Mouse (Mus musculus): ENCODE data around the gene Pxmp4. TPM values are rescaled to one million over a fixed set of nuclear protein-coding genes. Genes with fewer than 3 reads are reported as not detected.

Pxmp4 gene
- 10 to 100 TPM; 23.9 to 26.0 TPM for total RNA-seq (2021)

DNA sequence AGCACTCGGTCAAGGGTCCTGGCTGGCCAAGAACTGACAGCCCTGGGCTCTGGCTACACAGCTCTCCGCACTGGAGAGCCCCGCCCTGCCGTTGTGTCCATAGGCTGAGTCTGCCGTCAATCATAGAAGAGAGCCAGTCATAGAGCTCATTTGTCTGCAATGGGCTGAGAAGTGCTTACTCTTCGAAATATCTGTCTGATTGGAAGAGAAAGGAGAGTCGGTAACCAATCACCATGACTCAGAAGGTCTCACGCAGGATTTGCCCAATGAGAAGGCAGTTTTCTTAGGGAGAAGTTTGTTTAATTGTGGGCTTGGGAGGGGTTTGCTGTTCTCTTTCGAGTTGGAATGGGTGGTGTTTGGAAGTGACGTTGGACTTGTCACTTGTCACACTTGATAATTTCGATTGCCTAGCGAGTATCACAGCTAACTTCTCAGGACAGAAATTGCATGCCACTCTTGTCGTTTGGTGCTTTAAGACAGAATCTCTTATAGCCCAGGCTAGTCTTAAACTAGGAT, at the start of gene Pxmp4:
TSS of gene Pxmp4 (minus strand) at position 71 of the 516 bp plus-strand sequence.
- intact Hi-C loops (cut with DNase I): no loop called here
- peak; percentile 99 for DNase-seq (ENCODE audit: low spot score)

GRCm38 (mm10) chr2:154651363-154651762, 47.9 kb upstream of the Pxmp4 start, which contains the start of gene Chmp4b:
Chmp4b (plus strand) TSS chr2:154651705.
- intact Hi-C loops (cut with DNase I): no loop called here
- no peak for DNase-seq (ENCODE audit: low spot score)

GRCm38 (mm10) chr2:154650404-154650803, 46.9 kb upstream of the Pxmp4 start:
- intact Hi-C loops (cut with DNase I): no loop called here

DNA sequence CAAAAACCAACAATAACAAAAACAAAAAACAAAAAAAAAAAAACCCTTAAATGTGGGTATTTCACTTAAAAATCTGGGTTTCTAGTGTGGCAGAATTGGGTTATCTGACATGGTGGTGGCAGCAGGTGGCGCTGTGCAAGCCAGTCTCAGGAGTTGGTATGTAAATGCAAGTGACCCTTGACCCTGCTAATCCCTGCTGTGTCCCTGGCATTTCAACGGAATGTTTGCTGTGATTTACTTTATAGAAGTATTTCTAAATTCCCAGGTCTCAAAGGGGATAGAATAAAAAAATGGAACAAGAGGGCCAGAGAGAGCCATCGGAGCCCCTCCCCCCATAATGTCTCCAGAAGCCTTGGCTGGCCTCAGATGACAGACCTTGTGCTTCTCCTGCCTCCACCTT, 44.6 kb upstream of the Pxmp4 start:
- intact Hi-C loops (cut with DNase I): no loop called here
- no peak for DNase-seq (ENCODE audit: low spot score)

More at GRCm38 (mm10) chr2:154650404-154650803, 46.9 kb upstream of the Pxmp4 start:
- DNase-seq (ENCODE audit: low spot score): no peak

- DNase-seq (ENCODE audit: low spot score): no peak
- intact Hi-C loops (cut with DNase I): loop anchor here (2.0 kb wide), 1 partner anchor 296 kb away; no protein-coding TSS in a partner anchor
Measured at GRCm38 (mm10) chr2:154646634-154647033, 43.1 kb upstream of the Pxmp4 start.

- intact Hi-C loops (cut with DNase I): no loop called here
- no peak for DNase-seq (ENCODE audit: low spot score)
Measured at GRCm38 (mm10) chr2:154642712-154643385, 39.3 kb upstream of the Pxmp4 start.

DNA sequence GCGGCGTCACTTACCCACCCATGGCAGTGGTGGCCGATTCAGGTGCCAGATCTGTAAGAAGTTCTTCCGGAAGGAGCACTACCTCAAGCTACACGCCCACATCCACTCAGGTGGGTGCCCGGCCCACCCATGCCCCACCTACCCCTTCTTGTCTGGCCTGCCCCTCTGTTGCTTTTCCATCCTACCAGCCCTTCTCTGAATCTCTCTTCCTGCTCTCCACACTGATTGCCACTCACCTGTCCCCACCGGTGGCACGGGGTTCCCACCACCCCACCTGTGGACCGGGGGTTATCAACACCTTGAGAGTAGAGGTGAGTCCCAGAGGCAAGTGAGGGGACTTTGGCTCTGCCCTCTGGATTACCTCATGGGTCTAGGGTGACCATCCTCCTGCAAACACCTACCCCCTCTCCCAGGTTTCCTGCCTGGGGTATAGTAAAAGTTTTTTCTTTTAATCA, 38.5 kb upstream of the Pxmp4 start:
- intact Hi-C loops (cut with DNase I): no loop called here

DNA sequence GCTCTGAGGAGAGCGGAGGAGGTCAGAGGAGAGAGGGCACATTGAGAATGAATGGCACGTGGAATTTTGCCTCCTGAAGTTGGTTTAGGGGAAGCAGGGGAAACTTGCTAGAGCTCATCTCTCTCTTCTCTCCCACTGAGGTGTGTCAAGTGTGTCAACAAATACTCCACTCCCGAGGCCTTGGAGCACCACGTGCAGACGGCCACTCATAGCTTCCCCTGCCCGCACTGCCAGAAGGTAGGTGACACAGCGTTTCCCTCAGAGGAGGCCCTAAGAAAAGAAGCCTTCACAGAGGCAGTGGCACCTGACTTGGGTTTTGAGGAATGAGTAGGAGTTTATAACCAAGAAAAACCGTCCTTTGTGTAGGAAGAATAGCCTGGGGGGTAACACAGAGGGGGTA, 37.7 kb upstream of the Pxmp4 start:
- intact Hi-C loops (cut with DNase I): no loop called here
- DNase-seq (ENCODE audit: low spot score): no peak

More for the DNA sequence above, 38.5 kb upstream of the Pxmp4 start:
- no peak for DNase-seq (ENCODE audit: low spot score)

- intact Hi-C loops (cut with DNase I): no loop called here
- no peak for DNase-seq (ENCODE audit: low spot score)
Measured at GRCm38 (mm10) chr2:154639115-154639514, 35.6 kb upstream of the Pxmp4 start.

- no peak for DNase-seq (ENCODE audit: low spot score)
- intact Hi-C loops (cut with DNase I): no loop called here
Measured at GRCm38 (mm10) chr2:154638521-154638920, 35.0 kb upstream of the Pxmp4 start.

GRCm38 (mm10) chr2:154635826-154636225, 32.3 kb upstream of the Pxmp4 start:
- no peak for DNase-seq (ENCODE audit: low spot score)
- intact Hi-C loops (cut with DNase I): no loop called here

DNA sequence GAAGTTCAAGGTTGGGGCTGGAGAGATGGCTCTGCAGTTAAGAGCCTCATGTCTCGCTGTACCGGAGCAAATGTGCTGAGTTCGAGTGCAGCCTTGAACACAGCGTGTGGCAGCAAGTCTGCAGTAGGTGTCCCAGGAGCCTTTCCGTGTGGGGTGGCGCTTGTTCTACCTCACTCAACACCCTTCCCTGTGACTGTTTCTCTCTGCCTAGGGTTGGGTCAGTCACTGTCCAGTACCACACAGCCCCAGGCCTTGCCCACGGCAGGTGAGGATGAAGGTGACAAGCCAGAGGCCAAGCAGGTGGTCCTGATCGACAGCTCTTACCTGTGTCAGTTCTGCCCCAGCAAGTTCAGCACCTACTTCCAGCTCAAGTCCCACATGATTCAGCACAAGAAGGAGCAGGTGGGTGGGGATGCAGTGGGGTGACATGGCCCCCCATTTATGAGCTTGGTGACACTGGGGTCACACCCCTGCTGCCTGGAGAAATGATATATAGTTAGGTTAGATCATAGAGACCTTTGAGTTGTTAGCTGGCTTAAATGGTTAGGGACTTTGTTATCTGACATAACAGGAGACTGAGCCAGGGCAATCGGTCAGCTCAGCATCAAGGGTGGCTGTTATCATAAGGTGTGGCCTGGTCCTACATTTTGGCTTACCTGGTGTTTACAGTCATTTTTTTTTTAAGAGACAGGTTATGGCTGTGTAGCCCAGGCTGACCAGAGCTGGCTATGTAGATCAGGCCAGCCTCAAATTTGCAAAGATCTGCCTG, 30.6 kb upstream of the Pxmp4 start:
- DNase-seq (ENCODE audit: low spot score): no peak
- intact Hi-C loops (cut with DNase I): no loop called here

- intact Hi-C loops (cut with DNase I): no loop called here
- DNase-seq (ENCODE audit: low spot score): no peak
Measured at GRCm38 (mm10) chr2:154633039-154633742, 29.7 kb upstream of the Pxmp4 start.

DNA sequence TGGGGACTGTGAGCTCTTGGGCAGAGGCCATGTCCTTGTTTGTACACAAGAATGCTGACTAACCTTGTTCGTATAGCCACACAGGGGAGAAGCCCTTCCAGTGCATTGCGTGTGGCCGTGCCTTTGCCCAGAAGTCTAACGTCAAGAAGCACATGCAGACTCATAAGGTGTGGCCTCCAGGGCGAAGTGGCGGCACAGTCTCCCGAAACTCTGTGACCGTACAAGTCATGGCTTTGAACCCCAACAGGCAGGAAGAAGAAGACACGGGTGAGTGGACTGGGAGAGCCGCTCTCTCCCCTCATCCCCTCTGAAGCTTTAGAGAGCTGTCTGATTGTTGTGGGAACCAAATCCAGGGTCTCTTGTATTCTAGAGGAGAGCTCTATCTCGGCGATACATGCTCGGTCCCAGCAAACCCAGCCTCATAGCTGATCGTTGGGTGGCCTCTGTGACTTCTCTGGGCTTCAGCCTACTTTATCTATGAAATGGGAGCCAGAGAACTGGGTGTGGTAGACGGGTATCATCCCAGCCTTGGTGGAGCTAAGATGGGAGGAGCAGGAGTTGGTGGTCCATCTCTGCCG, 28.8 kb upstream of the Pxmp4 start:
- no peak for DNase-seq (ENCODE audit: low spot score)
- intact Hi-C loops (cut with DNase I): no loop called here

DNA sequence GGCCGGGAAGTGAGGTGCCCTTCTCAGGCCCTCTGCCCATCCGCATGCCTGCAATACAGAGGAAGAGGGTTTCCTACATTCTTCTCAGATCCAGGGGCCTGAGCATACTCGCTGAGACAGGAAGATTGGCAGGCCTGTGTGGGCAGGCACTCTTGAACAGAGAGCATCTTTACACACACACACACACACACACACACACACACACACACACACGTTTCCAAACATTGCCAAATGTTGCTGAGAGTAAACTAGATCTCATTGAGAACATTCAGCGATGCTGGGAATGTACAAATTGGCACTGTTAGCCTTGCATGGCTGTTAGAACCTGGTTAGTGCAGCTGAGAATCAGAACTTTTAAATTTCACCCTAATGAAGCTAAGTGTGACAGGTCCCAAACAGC, 27.0 kb upstream of the Pxmp4 start:
- intact Hi-C loops (cut with DNase I): no loop called here
- no peak for DNase-seq (ENCODE audit: low spot score)

GRCm38 (mm10) chr2:154624137-154624536, 20.6 kb upstream of the Pxmp4 start:
- DNase-seq (ENCODE audit: low spot score): no peak
- intact Hi-C loops (cut with DNase I): no loop called here

GRCm38 (mm10) chr2:154621684-154622083, 18.2 kb upstream of the Pxmp4 start:
- no peak for DNase-seq (ENCODE audit: low spot score)
- intact Hi-C loops (cut with DNase I): no loop called here

- intact Hi-C loops (cut with DNase I): no loop called here
- no peak for DNase-seq (ENCODE audit: low spot score)
Measured at GRCm38 (mm10) chr2:154617061-154617460, 13.6 kb upstream of the Pxmp4 start.

- DNase-seq (ENCODE audit: low spot score): no peak
- intact Hi-C loops (cut with DNase I): no loop called here
Measured at GRCm38 (mm10) chr2:154615674-154616073, 12.2 kb upstream of the Pxmp4 start.

Data from heart, postnatal 25 days (tissue).